Mouse (Mus musculus) heart, adult 2 months (tissue): ENCODE measurements around the gene Nyap1.

Experiments used
- CTCF ChIP-seq: fragments of 200-600 bp; IDR thresholded peaks from 2 replicates; pipeline ENCODE4 v1.8.1; 2022; ENCODE audit warnings: antibody characterized with exemption, mild to moderate bottlenecking, moderate library complexity
- EP300 ChIP-seq: fragments of 200-500 bp; IDR thresholded peaks from 2 replicates; pipeline ENCODE4 v1.6.1; 2011; ENCODE audit warnings: low read depth, low read length, control low read depth; ENCODE audit not compliant: insufficient read depth
- POLR2A ChIP-seq: fragments of 200-500 bp; IDR thresholded peaks from 2 replicates; pipeline ENCODE4 v1.6.1; 2011; ENCODE audit warnings: mild to moderate bottlenecking, low read depth, low read length, control low read depth; ENCODE audit not compliant: insufficient read depth

GRCm38 (mm10) chr5:137746282-137746850 lies 5.0 kb upstream of the Nyap1 start:
- TF ChIP-seq POLR2A, result peak; percentile 32; the same call in 1 of the 2 replicates
- TF ChIP-seq CTCF, result no peak
- TF ChIP-seq EP300, result 0 out of 2 replicates have a peak, but pooled peaks have one; percentile 6
